Mouse (Mus musculus): ENCODE results near the gene Ecm1. TPM values are rescaled to one million over a fixed set of nuclear protein-coding genes. Genes with fewer than 3 reads are reported as not detected.

The Ecm1 gene
- polyA plus RNA-seq (2014; fragmentation: Illumina TruSeq; extraction: RNeasy Lipid Tissue Mini Kit (QIAGEN cat#74804); ENCODE audit: low read depth, low replicate concordance) = 0.95 TPM

DNA sequence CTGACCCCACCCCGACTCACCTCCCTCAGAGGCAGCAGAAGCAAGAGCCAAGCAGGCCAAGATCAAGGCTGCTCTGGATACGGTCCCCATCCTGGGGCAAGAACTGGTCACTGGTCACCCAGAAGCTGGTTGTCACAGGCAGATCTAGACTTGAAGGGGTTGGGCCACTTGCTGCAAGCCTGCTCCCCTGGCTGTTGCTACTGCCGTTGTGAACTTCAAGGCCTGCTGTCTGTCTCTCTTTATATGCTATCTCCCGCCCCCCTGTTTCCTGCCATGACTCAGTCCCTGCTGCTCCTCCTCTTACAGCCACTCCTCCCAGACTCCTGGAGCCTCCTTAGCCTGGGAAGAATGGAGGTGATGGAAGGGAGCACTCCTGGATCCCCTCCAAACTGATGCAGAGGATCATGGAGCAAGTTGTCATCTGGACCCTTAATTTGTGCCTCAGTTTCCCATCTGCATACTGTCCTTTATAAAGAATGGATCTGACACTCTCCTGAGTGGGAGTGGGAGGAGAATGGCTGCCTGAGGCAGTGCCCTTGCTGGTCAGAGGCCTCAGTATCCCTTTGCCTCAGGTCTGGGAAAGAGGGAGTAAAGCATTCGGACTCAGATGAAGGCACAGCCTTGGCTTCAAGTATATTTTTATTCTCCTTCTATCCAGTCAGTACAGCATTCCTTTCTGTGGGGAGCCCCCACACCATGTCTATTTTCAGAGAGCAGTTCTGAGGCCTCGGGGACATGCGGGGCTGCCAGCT, at the start of gene Ecm1:
Gene Ecm1, minus strand, starts transcription at position 217 of the 752 bp plus-strand sequence.

GRCm38 (mm10) chr3:95760106-95760505, 20.7 kb upstream of the Ecm1 start, which contains the start of gene Tars2:
TSS of gene Tars2 (minus strand) at chr3:95760206.

DNA sequence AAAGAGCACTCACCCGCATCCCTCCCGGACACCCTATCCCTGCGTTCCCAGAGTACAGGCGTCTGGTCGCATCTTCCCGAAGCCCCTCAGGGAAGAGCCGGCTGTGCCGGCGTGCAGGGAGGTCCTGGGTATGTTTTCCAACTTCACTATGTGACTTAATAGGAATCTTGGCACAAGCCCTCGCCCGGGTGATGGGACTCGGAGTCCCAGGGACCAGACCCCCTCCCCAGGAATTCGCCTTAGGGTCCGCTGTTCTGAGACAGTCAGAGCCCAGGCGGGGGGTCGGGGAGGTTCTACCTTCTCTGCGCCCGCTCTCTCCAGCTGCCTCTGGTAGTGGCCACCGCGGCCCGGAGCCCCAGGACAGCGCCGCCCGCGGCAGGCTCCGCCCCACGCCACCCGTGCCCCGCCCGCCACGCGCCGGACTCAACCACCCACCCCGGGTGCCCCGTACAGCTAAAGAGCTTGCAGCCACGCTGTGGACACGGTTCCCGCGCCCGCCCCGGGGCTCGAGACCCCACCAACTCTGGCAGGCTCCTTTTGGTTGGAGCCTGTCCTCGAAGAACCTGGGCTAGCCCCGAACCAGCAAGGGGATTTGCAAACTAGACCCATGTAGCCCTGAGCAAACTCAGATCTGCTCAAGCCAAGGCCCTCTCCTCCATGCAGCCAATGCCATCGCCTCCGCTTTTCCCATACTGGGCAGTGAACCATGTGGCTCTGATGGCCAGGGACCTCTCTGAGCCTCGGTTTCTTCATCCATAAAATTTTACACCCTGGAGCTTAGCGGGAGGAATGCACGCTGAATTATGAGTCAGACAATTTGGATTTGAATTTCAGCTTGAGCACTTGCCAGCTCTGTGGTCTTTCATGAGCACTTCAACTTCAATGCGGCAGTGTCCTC, 51.6 kb downstream of the Ecm1 start, which contains the start of gene Adamtsl4:
Gene Adamtsl4, minus strand, starts transcription at position 394 of the 898 bp plus-strand sequence.

Other genes starting within 250 kb of the Ecm1 start
- gene Ctsk, start 240.3 kb downstream of the Ecm1 start, polyA plus RNA-seq (2014; fragmentation: Illumina TruSeq; extraction: RNeasy Lipid Tissue Mini Kit (QIAGEN cat#74804); ENCODE audit: low read depth, low replicate concordance) = 1.9 TPM
- gene Ctss, start 212.8 kb downstream of the Ecm1 start, polyA plus RNA-seq (2014; fragmentation: Illumina TruSeq; extraction: RNeasy Lipid Tissue Mini Kit (QIAGEN cat#74804); ENCODE audit: low read depth, low replicate concordance) = 10.9 TPM
- 649 TPM for gene Hormad1, start 179.9 kb downstream of the Ecm1 start, polyA plus RNA-seq (2014; fragmentation: Illumina TruSeq; extraction: RNeasy Lipid Tissue Mini Kit (QIAGEN cat#74804); ENCODE audit: low read depth, low replicate concordance)
- gene Golph3l, start 150.6 kb downstream of the Ecm1 start, polyA plus RNA-seq (2014; fragmentation: Illumina TruSeq; extraction: RNeasy Lipid Tissue Mini Kit (QIAGEN cat#74804); ENCODE audit: low read depth, low replicate concordance) = 29.8 TPM
- 50.6 TPM for gene Ensa, start 114.6 kb downstream of the Ecm1 start, polyA plus RNA-seq (2014; fragmentation: Illumina TruSeq; extraction: RNeasy Lipid Tissue Mini Kit (QIAGEN cat#74804); ENCODE audit: low read depth, low replicate concordance)
- gene Mcl1, start 80.8 kb downstream of the Ecm1 start, polyA plus RNA-seq (2014; fragmentation: Illumina TruSeq; extraction: RNeasy Lipid Tissue Mini Kit (QIAGEN cat#74804); ENCODE audit: low read depth, low replicate concordance) = 72.5 TPM
- gene Adamtsl4, start 51.7 kb downstream of the Ecm1 start, polyA plus RNA-seq (2014; fragmentation: Illumina TruSeq; extraction: RNeasy Lipid Tissue Mini Kit (QIAGEN cat#74804); ENCODE audit: low read depth, low replicate concordance) = 0.08 TPM
- gene Tars2, start 20.6 kb upstream of the Ecm1 start, polyA plus RNA-seq (2014; fragmentation: Illumina TruSeq; extraction: RNeasy Lipid Tissue Mini Kit (QIAGEN cat#74804); ENCODE audit: low read depth, low replicate concordance) = 12.8 TPM
- 29.8 TPM for gene Rprd2, start 79.3 kb upstream of the Ecm1 start, polyA plus RNA-seq (2014; fragmentation: Illumina TruSeq; extraction: RNeasy Lipid Tissue Mini Kit (QIAGEN cat#74804); ENCODE audit: low read depth, low replicate concordance)
- 39.6 TPM for gene Prpf3, start 116.3 kb upstream of the Ecm1 start, polyA plus RNA-seq (2014; fragmentation: Illumina TruSeq; extraction: RNeasy Lipid Tissue Mini Kit (QIAGEN cat#74804); ENCODE audit: low read depth, low replicate concordance)
- 11.8 TPM for gene Mrps21, start 131.9 kb upstream of the Ecm1 start, polyA plus RNA-seq (2014; fragmentation: Illumina TruSeq; extraction: RNeasy Lipid Tissue Mini Kit (QIAGEN cat#74804); ENCODE audit: low read depth, low replicate concordance)
- gene Ciart, start 142.7 kb upstream of the Ecm1 start, polyA plus RNA-seq (2014; fragmentation: Illumina TruSeq; extraction: RNeasy Lipid Tissue Mini Kit (QIAGEN cat#74804); ENCODE audit: low read depth, low replicate concordance) = 4.8 TPM
- gene BC028528, start 152.4 kb upstream of the Ecm1 start, polyA plus RNA-seq (2014; fragmentation: Illumina TruSeq; extraction: RNeasy Lipid Tissue Mini Kit (QIAGEN cat#74804); ENCODE audit: low read depth, low replicate concordance) = 7.3 TPM
- gene Aph1a, start 154.4 kb upstream of the Ecm1 start, polyA plus RNA-seq (2014; fragmentation: Illumina TruSeq; extraction: RNeasy Lipid Tissue Mini Kit (QIAGEN cat#74804); ENCODE audit: low read depth, low replicate concordance) = 3.9 TPM
- 1.8 TPM for gene Car14, start 165.1 kb upstream of the Ecm1 start, polyA plus RNA-seq (2014; fragmentation: Illumina TruSeq; extraction: RNeasy Lipid Tissue Mini Kit (QIAGEN cat#74804); ENCODE audit: low read depth, low replicate concordance)
- gene Anp32e, start 189.7 kb upstream of the Ecm1 start, polyA plus RNA-seq (2014; fragmentation: Illumina TruSeq; extraction: RNeasy Lipid Tissue Mini Kit (QIAGEN cat#74804); ENCODE audit: low read depth, low replicate concordance) = 34.5 TPM